Mouse (Mus musculus): ENCODE data around the gene Greb1. TPM values are rescaled to one million over a fixed set of nuclear protein-coding genes. Genes with fewer than 3 reads are reported as not detected.

Greb1 gene
- polyA plus RNA-seq, 1 experiment from 2014 or later = 1.7 TPM

Small RNA genes within 50 kb of the gene (microRNA-seq; reads per million reads assigned to microRNA genes)
- not detected for gene Gm44305

Other genes with a start within 250 kb of the Greb1 start
- 6.8 and 6.9 TPM in 2 replicates for gene Lpin1, start 189.9 kb downstream of the Greb1 start, polyA plus RNA-seq (2016; fragmentation: Nextera tagmentation; extraction: Ambion mirVana)
- not detected in 2 replicates for gene Ntsr2, start 147.5 kb downstream of the Greb1 start, polyA plus RNA-seq (2016; fragmentation: Nextera tagmentation; extraction: Ambion mirVana)
- 39.8 TPM in 2 replicates for gene E2f6, start 10.1 kb upstream of the Greb1 start, polyA plus RNA-seq (2016; fragmentation: Nextera tagmentation; extraction: Ambion mirVana)
- 14.3 and 14.4 TPM in 2 replicates for gene Rock2, start 94.0 kb upstream of the Greb1 start, polyA plus RNA-seq (2016; fragmentation: Nextera tagmentation; extraction: Ambion mirVana)
- 5.1 and 5.6 TPM in 2 replicates for gene Pqlc3, start 199.5 kb upstream of the Greb1 start, polyA plus RNA-seq (2016; fragmentation: Nextera tagmentation; extraction: Ambion mirVana)
- 0.08 TPM in 1 of 2 replicates, not detected in the other for gene 2410004P03Rik, start 210.8 kb upstream of the Greb1 start, polyA plus RNA-seq (2016; fragmentation: Nextera tagmentation; extraction: Ambion mirVana)